Mouse (Mus musculus) left cerebral cortex, postnatal 25 days (tissue): ENCODE measurements around the gene Gphb5. TPM values are rescaled to one million over a fixed set of nuclear protein-coding genes. Genes with fewer than 3 reads are reported as not detected.
A peak's percentile ranks its signal among the peaks of the same experiment; 100 is the strongest.
"Not testable (repeated sequence)": the region's sequence is repeated elsewhere in the genome, so short reads cannot be mapped to it uniquely, and the experiment has no call there.

Experiments used
- DNase-seq, 2 experiments: peaks; one replicate each; pipeline ENCODE4 v3.0.0; 2022; ENCODE audit warnings: low spot score in 2 of 2, mixed read lengths in 1 of 2
- intact Hi-C: fragments of 180-260 bp; cut with DNase I; formaldehyde crosslinking; loops from one replicate; pipeline ENCODE4 v1.15.1; 2025
- total RNA-seq, 2 experiments: library from RNA; stranded (reverse); gene quantifications; 2 replicates each; pipeline ENCODE4 v1.2.3; 2021

Gene Gphb5
- not detected for total RNA-seq

- no peak for DNase-seq
- intact Hi-C loops: no loop called here
Measured at GRCm38 (mm10) chr12:75416681-75417080, at the start of gene Gphb5. TSS of gene Gphb5 (minus strand) at chr12:75416781.

GRCm38 (mm10) chr12:75466206-75466605 is 49.6 kb upstream of the Gphb5 start:
- no peak for DNase-seq
- intact Hi-C loops: loop anchor here (5.0 kb wide), 1 partner anchor 306 kb away; no protein-coding TSS in a partner anchor

- peak; percentile 45 to 54 for DNase-seq
- intact Hi-C loops: loop anchor here (2.0 to 5.0 kb wide), 2 partner anchors 133 to 193 kb away; partner anchors contain the start of gene Ppp2r5e
Measured at GRCm38 (mm10) chr12:75464016-75464769, 47.6 kb upstream of the Gphb5 start.

- intact Hi-C loops: loop anchor here (5.0 kb wide), 1 partner anchor 137 kb away; the partner anchor contains the start of gene Ppp2r5e
- no peak for DNase-seq
Measured at GRCm38 (mm10) chr12:75460561-75460960, 44.0 kb upstream of the Gphb5 start.

- intact Hi-C loops: loop anchor here (5.0 kb wide), 1 partner anchor 138 kb away; the partner anchor contains the start of gene Ppp2r5e
- DNase-seq: no peak
Measured at GRCm38 (mm10) chr12:75459656-75460055, 43.1 kb upstream of the Gphb5 start.

GRCm38 (mm10) chr12:75453441-75453840 is 36.9 kb upstream of the Gphb5 start:
- intact Hi-C loops: loop anchor here (5.0 kb wide), 1 partner anchor 1131 kb away; no protein-coding TSS in a partner anchor
- DNase-seq: no peak

- intact Hi-C loops: loop anchor here (5.0 kb wide), 1 partner anchor 1131 kb away; no protein-coding TSS in a partner anchor
- peak in 1 of 2 experiments; percentile 31 for DNase-seq
Measured at GRCm38 (mm10) chr12:75453027-75453426, 36.4 kb upstream of the Gphb5 start.

- no peak for DNase-seq
- intact Hi-C loops: loop anchor here (5.0 kb wide), 1 partner anchor 1128 kb away; no protein-coding TSS in a partner anchor
Measured at GRCm38 (mm10) chr12:75450592-75450991, 34.0 kb upstream of the Gphb5 start.

- DNase-seq: peak in 1 of 2 experiments; percentile 25
- intact Hi-C loops: loop anchor here (5.0 kb wide), 1 partner anchor 1128 kb away; no protein-coding TSS in a partner anchor
Measured at GRCm38 (mm10) chr12:75450011-75450410, 33.4 kb upstream of the Gphb5 start.

GRCm38 (mm10) chr12:75449475-75449966 is 32.9 kb upstream of the Gphb5 start:
- intact Hi-C loops: no loop called here
- DNase-seq: no peak

- DNase-seq: peak in 1 of 2 experiments; percentile 45
- intact Hi-C loops: no loop called here
Measured at GRCm38 (mm10) chr12:75448921-75449320, 32.3 kb upstream of the Gphb5 start.

- DNase-seq: peak in 1 of 2 experiments; percentile 21
- intact Hi-C loops: no loop called here
Measured at GRCm38 (mm10) chr12:75446245-75446644, 29.7 kb upstream of the Gphb5 start.

- DNase-seq, intact Hi-C loops: not testable (repeated sequence)
Measured at GRCm38 (mm10) chr12:75432400-75432799, 15.8 kb upstream of the Gphb5 start.

GRCm38 (mm10) chr12:75429685-75430396 is 13.3 kb upstream of the Gphb5 start:
- intact Hi-C loops: no loop called here
- no peak for DNase-seq

- no peak for DNase-seq
- intact Hi-C loops: no loop called here
Measured at GRCm38 (mm10) chr12:75428719-75429118, 12.1 kb upstream of the Gphb5 start.

- intact Hi-C loops: no loop called here
- DNase-seq: no peak
Measured at GRCm38 (mm10) chr12:75425882-75426281, 9.3 kb upstream of the Gphb5 start.

- DNase-seq: no peak
- intact Hi-C loops: no loop called here
Measured at GRCm38 (mm10) chr12:75424817-75425216, 8.2 kb upstream of the Gphb5 start.

GRCm38 (mm10) chr12:75424359-75424758 is 7.8 kb upstream of the Gphb5 start:
- DNase-seq: peak in 1 of 2 experiments; percentile 69
- intact Hi-C loops: no loop called here

GRCm38 (mm10) chr12:75414991-75415390 is 1.6 kb downstream of the Gphb5 start:
- no peak for DNase-seq
- intact Hi-C loops: no loop called here

- no peak for DNase-seq
- intact Hi-C loops: no loop called here
Measured at GRCm38 (mm10) chr12:75412964-75413363, 3.6 kb downstream of the Gphb5 start.
